Mouse (Mus musculus): ENCODE data around the gene Acot5. TPM values are rescaled to one million over a fixed set of nuclear protein-coding genes. Genes with fewer than 3 reads are reported as not detected.
A peak's percentile ranks its signal among the peaks of the same experiment; 100 is the strongest.
"Not testable (repeated sequence)": the region's sequence is repeated elsewhere in the genome, so short reads cannot be mapped to it uniquely, and the experiment has no call there.

Acot5 gene
- not detected in 2 replicates for polyA plus RNA-seq (2015; fragmentation: Nextera tagmentation; extraction: Ambion mirVana)

DNA sequence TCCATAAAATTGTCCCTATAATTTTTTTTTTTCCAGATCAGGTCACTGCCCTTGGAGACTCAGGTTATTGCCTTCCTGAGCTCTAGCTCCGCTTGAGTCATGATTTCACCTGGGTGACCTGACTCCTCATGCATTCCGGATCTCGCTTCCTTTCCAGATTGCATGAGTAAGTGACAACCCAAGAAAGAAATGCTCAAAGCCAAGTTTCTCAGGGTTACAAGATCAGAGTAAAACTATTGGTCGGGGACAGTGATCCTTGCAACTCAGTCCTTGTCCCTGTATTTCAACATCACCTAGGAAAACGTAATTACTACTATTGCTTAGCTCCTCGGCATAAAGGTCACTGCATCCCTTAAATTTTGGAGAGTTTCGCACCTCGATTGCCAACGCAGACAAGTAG lies at the start of gene Acot5:
Gene Acot5 (plus strand): TSS at position 340 of the 400 bp plus-strand sequence.
- no peaks in the 10 kb centered on the region for H3K36me3 ChIP-seq (ENCODE audit: insufficient read depth, low read length)
- H3K4me2 ChIP-seq (ENCODE audit: low read length): peak within 1 kb of the TSS; percentile 52
- 41% methylated on average over 9 of the region's 9 CpGs for WGBS
- peak within 1 kb of the TSS; percentile 29 for H3K4me3 ChIP-seq (replicated peaks; ENCODE audit: low read depth, low read length)
- no peaks in the 10 kb centered on the region for H3K4me1 ChIP-seq (replicated peaks; ENCODE audit: insufficient read depth, low read length)
- DNase-seq (ENCODE audit: low spot score) (no peak), ATAC-seq (replicated peaks; ENCODE audit: low FRiP score, low read depth) (no peak)
- no peaks in the 10 kb centered on the region for H3K9me3 ChIP-seq (replicated peaks; ENCODE audit: low read length)
- TF ChIP-seq CTCF (IDR thresholded peaks at IDR 0.05; ENCODE audit: low read depth): no peak
- 0 out of 2 replicates have a peak within 1 kb of the TSS, but pooled peaks have one; percentile 27 for H3K9ac ChIP-seq (ENCODE audit: low read depth, low read length)
- H3K27ac ChIP-seq: no peak within 1 kb of the TSS
- no peaks in the 10 kb centered on the region for H3K27me3 ChIP-seq (ENCODE audit: insufficient read depth, low read length)

DNA sequence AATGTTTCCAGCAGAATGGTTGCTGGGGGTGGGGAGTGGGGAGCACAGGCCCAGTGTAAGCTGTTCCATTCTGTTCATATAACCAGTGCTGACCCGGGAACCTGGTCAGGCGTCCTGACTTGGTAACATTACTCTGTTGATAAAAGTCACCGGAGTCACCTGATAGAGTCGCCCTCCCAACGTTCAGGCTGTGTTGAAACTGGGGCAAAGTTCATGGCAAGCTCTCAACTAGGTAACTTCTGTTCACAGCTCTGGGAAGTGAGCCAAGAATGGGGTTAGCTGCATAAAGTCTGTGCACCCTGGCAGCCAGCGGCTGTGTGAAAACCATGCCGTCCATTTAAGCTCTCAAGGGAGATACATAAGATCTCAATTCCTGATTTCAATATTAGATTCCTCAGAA lies 48.6 kb upstream of the Acot5 start:
- 16% methylated on average over 7 of the region's 7 CpGs for WGBS
- not testable (repeated sequence) for H3K9ac ChIP-seq (ENCODE audit: low read depth, low read length); H3K27me3 ChIP-seq (ENCODE audit: insufficient read depth, low read length); H3K36me3 ChIP-seq (ENCODE audit: insufficient read depth, low read length); H3K4me1 ChIP-seq (replicated peaks; ENCODE audit: insufficient read depth, low read length); H3K9me3 ChIP-seq (replicated peaks; ENCODE audit: low read length); H3K4me2 ChIP-seq (ENCODE audit: low read length); H3K4me3 ChIP-seq (replicated peaks; ENCODE audit: low read depth, low read length)
- DNase-seq (ENCODE audit: low spot score): peak; percentile 67
- ATAC-seq (replicated peaks; ENCODE audit: low FRiP score, low read depth): peak; percentile 85
- H3K27ac ChIP-seq: 0 out of 2 replicates have a peak overlapping the region, but pooled peaks have one; percentile 19

DNA sequence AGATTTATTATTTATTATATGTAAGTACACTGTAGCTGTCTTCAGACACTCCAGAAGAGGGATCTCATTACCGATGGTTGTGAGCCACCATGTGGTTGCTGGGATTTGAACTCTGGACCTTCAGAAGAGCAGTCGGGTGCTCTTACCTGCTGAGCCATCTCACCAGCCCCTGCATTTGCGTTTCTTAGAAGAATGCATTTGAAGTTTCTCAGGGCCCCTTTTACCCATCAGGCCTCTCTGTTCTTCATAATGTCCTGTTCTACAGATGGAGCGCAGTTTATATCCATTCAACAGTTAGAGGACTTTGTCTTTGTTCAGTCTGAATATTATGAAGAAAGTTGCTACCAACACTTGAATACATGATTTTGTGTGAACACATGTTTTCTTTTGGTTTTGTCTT lies 46.9 kb upstream of the Acot5 start:
- not testable (repeated sequence) for ATAC-seq (replicated peaks; ENCODE audit: low FRiP score, low read depth); H3K4me2 ChIP-seq (ENCODE audit: low read length); H3K4me1 ChIP-seq (replicated peaks; ENCODE audit: insufficient read depth, low read length); H3K36me3 ChIP-seq (ENCODE audit: insufficient read depth, low read length); DNase-seq (ENCODE audit: low spot score); H3K27me3 ChIP-seq (ENCODE audit: insufficient read depth, low read length); H3K27ac ChIP-seq; H3K9me3 ChIP-seq (replicated peaks; ENCODE audit: low read length); H3K9ac ChIP-seq (ENCODE audit: low read depth, low read length); H3K4me3 ChIP-seq (replicated peaks; ENCODE audit: low read depth, low read length)
- WGBS: 89% methylated on average over 4 of the region's 4 CpGs

DNA sequence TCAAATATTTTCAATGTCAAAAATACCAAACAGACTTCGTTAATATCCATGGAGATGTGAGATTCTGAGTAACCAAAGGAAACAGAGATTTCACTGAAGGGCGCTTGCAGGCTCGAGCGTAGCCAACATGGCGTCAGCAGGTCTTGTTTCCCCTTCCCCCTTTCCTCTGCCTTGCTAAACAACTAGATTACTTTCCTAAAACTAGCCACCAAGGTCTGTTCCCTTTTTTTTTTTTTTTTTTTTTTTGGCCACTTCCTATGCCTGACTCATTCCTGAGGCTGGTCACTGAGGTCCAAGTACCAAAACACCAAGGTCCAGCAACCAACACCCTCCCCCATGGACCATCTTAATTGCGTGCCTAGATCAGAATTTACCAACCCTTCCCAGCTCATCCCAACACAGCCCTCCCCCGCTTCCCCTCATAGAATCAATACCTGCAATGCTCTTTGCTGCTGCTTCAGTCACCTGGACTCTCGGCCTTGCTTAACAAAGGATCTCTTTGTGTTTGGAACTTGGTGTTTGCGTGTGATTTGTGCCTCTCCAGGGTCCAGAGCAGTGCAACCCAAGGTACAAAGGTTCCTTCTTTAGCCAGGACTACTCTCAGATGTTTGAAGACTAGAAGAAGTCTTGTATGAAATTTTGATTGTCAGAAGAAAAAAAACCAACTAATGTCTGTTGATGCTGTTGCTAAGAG lies 45.9 kb upstream of the Acot5 start:
- ATAC-seq (replicated peaks; ENCODE audit: low FRiP score, low read depth) (no peak), DNase-seq (ENCODE audit: low spot score) (no peak)
- Histone ChIP-seq H3K4me2 (ENCODE audit: low read length) (no peak overlapping the region), H3K27ac (no peak overlapping the region), H3K4me3 (replicated peaks; ENCODE audit: low read depth, low read length) (no peak overlapping the region), H3K9ac (ENCODE audit: low read depth, low read length) (no peak overlapping the region), H3K36me3 (ENCODE audit: insufficient read depth, low read length) (no peaks in the 10 kb centered on the region), H3K27me3 (ENCODE audit: insufficient read depth, low read length) (no peaks in the 10 kb centered on the region), H3K9me3 (replicated peaks; ENCODE audit: low read length) (no peaks in the 10 kb centered on the region), H3K4me1 (replicated peaks; ENCODE audit: insufficient read depth, low read length) (no peaks in the 10 kb centered on the region)
- TF ChIP-seq CTCF (IDR thresholded peaks at IDR 0.05; ENCODE audit: low read depth): no peak
- 80% methylated on average over 9 of the region's 9 CpGs for WGBS

DNA sequence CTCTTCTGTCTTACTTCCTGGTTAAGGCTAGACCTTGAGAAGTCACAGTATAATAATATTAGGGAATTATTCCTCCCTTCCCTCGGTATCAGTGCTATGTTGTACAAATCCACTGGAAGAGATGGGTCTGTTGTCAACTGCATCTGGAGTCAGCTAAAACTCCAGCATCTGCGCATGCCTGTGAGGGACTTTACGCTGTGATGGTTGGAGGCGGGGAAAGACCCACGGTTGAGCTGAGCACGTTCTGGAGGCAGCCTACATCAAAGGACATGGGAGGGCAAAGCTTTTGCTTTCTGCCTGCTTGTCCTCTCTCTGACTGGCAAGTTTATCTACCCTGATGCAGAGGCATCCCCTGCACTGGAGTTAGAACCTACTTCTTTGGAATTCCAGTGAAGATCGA lies 43.2 kb upstream of the Acot5 start:
- no peak overlapping the region for H3K9ac ChIP-seq (ENCODE audit: low read depth, low read length)
- H3K4me3 ChIP-seq (replicated peaks; ENCODE audit: low read depth, low read length): no peak overlapping the region
- no peaks in the 10 kb centered on the region for H3K4me1 ChIP-seq (replicated peaks; ENCODE audit: insufficient read depth, low read length)
- H3K4me2 ChIP-seq (ENCODE audit: low read length): no peak overlapping the region
- DNase-seq (ENCODE audit: low spot score): no peak
- no peaks in the 10 kb centered on the region for H3K9me3 ChIP-seq (replicated peaks; ENCODE audit: low read length)
- no peak overlapping the region for H3K27ac ChIP-seq
- H3K36me3 ChIP-seq (ENCODE audit: insufficient read depth, low read length): no peaks in the 10 kb centered on the region
- TF ChIP-seq CTCF (IDR thresholded peaks at IDR 0.05; ENCODE audit: low read depth): no peak
- no peaks in the 10 kb centered on the region for H3K27me3 ChIP-seq (ENCODE audit: insufficient read depth, low read length)
- 77% methylated on average over 7 of the region's 7 CpGs for WGBS
- ATAC-seq (replicated peaks; ENCODE audit: low FRiP score, low read depth): no peak

DNA sequence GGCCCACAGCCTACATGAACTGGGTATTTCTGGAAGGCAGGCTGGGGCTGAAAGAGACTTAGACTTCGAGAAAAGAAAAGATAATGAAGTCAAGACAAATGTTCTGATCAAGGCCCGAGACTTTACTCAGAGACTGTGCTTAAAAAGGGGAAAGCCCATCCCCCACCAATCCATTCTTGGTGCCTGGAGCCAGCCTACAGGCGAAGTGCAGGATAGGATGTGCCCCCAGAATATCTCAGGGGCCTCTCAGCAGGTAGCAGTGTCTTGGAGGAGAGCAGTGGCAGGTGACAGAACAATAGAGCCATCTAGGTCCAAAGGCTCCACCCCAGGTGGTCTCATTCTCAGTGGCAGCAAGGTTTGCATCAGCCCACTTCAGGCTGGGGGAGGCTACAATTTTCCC lies 40.8 kb upstream of the Acot5 start:
- H3K4me3 ChIP-seq (replicated peaks; ENCODE audit: low read depth, low read length); H3K4me2 ChIP-seq (ENCODE audit: low read length); H3K27me3 ChIP-seq (ENCODE audit: insufficient read depth, low read length); ATAC-seq (replicated peaks; ENCODE audit: low FRiP score, low read depth); H3K36me3 ChIP-seq (ENCODE audit: insufficient read depth, low read length); H3K9me3 ChIP-seq (replicated peaks; ENCODE audit: low read length); DNase-seq (ENCODE audit: low spot score); H3K4me1 ChIP-seq (replicated peaks; ENCODE audit: insufficient read depth, low read length); H3K9ac ChIP-seq (ENCODE audit: low read depth, low read length); H3K27ac ChIP-seq: not testable (repeated sequence)
- WGBS: 76% methylated on average over 3 of the region's 3 CpGs

DNA sequence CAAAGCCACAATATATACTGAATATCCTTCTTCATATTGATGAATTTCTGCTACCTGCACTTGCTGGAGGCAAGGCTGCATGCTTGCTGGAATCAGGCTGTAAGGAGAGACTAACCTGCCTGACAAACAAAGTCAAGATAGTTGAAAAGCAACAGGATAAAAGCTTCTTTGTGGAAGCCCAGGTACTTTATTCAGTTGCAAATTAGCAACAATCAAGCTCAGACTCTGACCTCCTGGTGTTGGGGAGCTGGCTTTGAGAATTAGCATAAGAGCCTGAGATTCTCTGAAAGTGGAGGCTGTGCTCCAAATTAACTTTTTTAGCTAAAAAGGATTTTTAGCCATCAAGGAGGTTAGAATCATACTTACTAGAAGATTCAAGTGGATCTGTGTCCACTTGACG lies 40.1 kb upstream of the Acot5 start:
- not testable (repeated sequence) for H3K9me3 ChIP-seq (replicated peaks; ENCODE audit: low read length); H3K4me3 ChIP-seq (replicated peaks; ENCODE audit: low read depth, low read length); ATAC-seq (replicated peaks; ENCODE audit: low FRiP score, low read depth); DNase-seq (ENCODE audit: low spot score); H3K9ac ChIP-seq (ENCODE audit: low read depth, low read length); H3K36me3 ChIP-seq (ENCODE audit: insufficient read depth, low read length); H3K27ac ChIP-seq; H3K27me3 ChIP-seq (ENCODE audit: insufficient read depth, low read length); H3K4me1 ChIP-seq (replicated peaks; ENCODE audit: insufficient read depth, low read length); H3K4me2 ChIP-seq (ENCODE audit: low read length)
- 89% methylated on average over 1 of the region's 1 CpGs for WGBS
